Mouse (Mus musculus) heart, embryonic 15.5 days (tissue): Measurements from ENCODE around the gene Pde6b. TPM values are rescaled to one million over a fixed set of nuclear protein-coding genes. Genes with fewer than 3 reads are reported as not detected.
A peak's percentile ranks its signal among the peaks of the same experiment; 100 is the strongest.

Source experiments
- ATAC-seq: fragments of 200-750 bp; cut with Nextera tagmentation; replicated peaks from 2 replicates; pipeline ENCODE4 v1.8.0; 2017; ENCODE audit warnings: low read depth, moderate TSS enrichment; ENCODE audit not compliant: insufficient number of reproducible peaks, insufficient read depth, low FRiP score
- H3K27ac ChIP-seq: fragments of 300-500 bp; sonication (generic); 2 replicates; pipeline ENCODE4 v1.5.1; 2015; ENCODE audit warnings: mild to moderate bottlenecking, inconsistent platforms
- H3K27me3 ChIP-seq: fragments of 300-500 bp; sonication (generic); 2 replicates; pipeline ENCODE4 v1.6.1; 2015; ENCODE audit warnings: inconsistent platforms
- H3K36me3 ChIP-seq: fragments of 300-500 bp; sonication (generic); 2 replicates; pipeline ENCODE4 v1.6.1; 2015; ENCODE audit warnings: mild to moderate bottlenecking, inconsistent platforms
- H3K4me1 ChIP-seq: fragments of 300-500 bp; sonication (generic); replicated peaks from 2 replicates; pipeline ENCODE4 v1.6.1; 2015; ENCODE audit warnings: inconsistent platforms
- H3K4me2 ChIP-seq: fragments of 300-500 bp; sonication (generic); 2 replicates; pipeline ENCODE4 v1.6.1; 2015; ENCODE audit warnings: inconsistent platforms, mild to moderate bottlenecking, moderate library complexity
- H3K4me3 ChIP-seq: fragments of 300-500 bp; sonication (generic); 2 replicates; pipeline ENCODE4 v1.5.1; 2015; ENCODE audit warnings: mild to moderate bottlenecking, inconsistent platforms
- H3K9ac ChIP-seq: fragments of 300-500 bp; sonication (generic); 2 replicates; pipeline ENCODE4 v1.6.1; 2015; ENCODE audit warnings: mild to moderate bottlenecking, inconsistent platforms
- H3K9me3 ChIP-seq: fragments of 300-500 bp; sonication (generic); replicated peaks from 2 replicates; pipeline ENCODE4 v1.6.1; 2016; ENCODE audit warnings: inconsistent platforms
- WGBS: fragments of 180-500 bp; shearing (Covaris S2); methylation state at CpG from one replicate; pipeline ENCODE4 v1.1.7; 2015; ENCODE audit warnings: mixed read lengths; 5-methylcytosine and 5-hydroxymethylcytosine counted together
- polyA plus RNA-seq: library from polyadenylated mRNA; unstranded; fragments of >200 nt; fragmentation: Nextera tagmentation; extraction: Ambion mirVana; gene quantifications from 2 replicates; pipeline ENCODE4 v1.2.1, GENCODE M21; 2015

The Pde6b gene
- 0.19 and 0.20 TPM in 2 replicates for polyA plus RNA-seq

GRCm38 (mm10) chr5:108388201-108388600, at the start of gene Pde6b:
Gene Pde6b (plus strand): TSS chr5:108388391.
- Histone ChIP-seq H3K9ac (no peak within 1 kb of the TSS), H3K4me1 (no peaks in the 10 kb centered on the region), H3K4me2 (no peak within 1 kb of the TSS), H3K27ac (no peak within 1 kb of the TSS), H3K27me3 (no peaks in the 10 kb centered on the region), H3K9me3 (no peaks in the 10 kb centered on the region), H3K36me3 (no peaks in the 10 kb centered on the region), H3K4me3 (no peak within 1 kb of the TSS)
- no peak for ATAC-seq
- 59% methylated on average over 7 of the region's 7 CpGs for WGBS

- H3K4me3 ChIP-seq: no peak overlapping the region
- 87% methylated on average over 4 of the region's 4 CpGs for WGBS
- H3K27ac ChIP-seq: no peak overlapping the region
- H3K4me1 ChIP-seq: no peaks in the 10 kb centered on the region
- H3K27me3 ChIP-seq: no peaks in the 10 kb centered on the region
- no peaks in the 10 kb centered on the region for H3K9me3 ChIP-seq
- H3K9ac ChIP-seq: no peak overlapping the region
- ATAC-seq: no peak
- H3K4me2 ChIP-seq: no peak overlapping the region
- H3K36me3 ChIP-seq: peaks cover 28% of the 10 kb centered on the region
Measured at GRCm38 (mm10) chr5:108343680-108344170, 44.5 kb upstream of the Pde6b start.

- no peak overlapping the region for H3K4me2 ChIP-seq
- no peaks in the 10 kb centered on the region for H3K9me3 ChIP-seq
- no peak for ATAC-seq
- H3K4me1 ChIP-seq: no peaks in the 10 kb centered on the region
- H3K27ac ChIP-seq: no peak overlapping the region
- no peak overlapping the region for H3K4me3 ChIP-seq
- no peak overlapping the region for H3K9ac ChIP-seq
- no peaks in the 10 kb centered on the region for H3K27me3 ChIP-seq
- 72% methylated on average over 10 of the region's 10 CpGs for WGBS
- H3K36me3 ChIP-seq: peaks cover 24% of the 10 kb centered on the region
Measured at GRCm38 (mm10) chr5:108345313-108346071, 42.7 kb upstream of the Pde6b start.

- ATAC-seq: no peak
- Histone ChIP-seq H3K27me3 (no peaks in the 10 kb centered on the region), H3K27ac (no peak overlapping the region), H3K4me3 (no peak overlapping the region), H3K36me3 (peaks cover 24% of the 10 kb centered on the region), H3K9ac (no peak overlapping the region), H3K9me3 (no peaks in the 10 kb centered on the region), H3K4me1 (no peaks in the 10 kb centered on the region), H3K4me2 (no peak overlapping the region)
- 78% methylated on average over 6 of the region's 6 CpGs for WGBS
Measured at GRCm38 (mm10) chr5:108347843-108348242, 40.3 kb upstream of the Pde6b start.

GRCm38 (mm10) chr5:108349511-108350148, 38.6 kb upstream of the Pde6b start:
- peaks cover 13% of the 10 kb centered on the region for H3K36me3 ChIP-seq
- H3K4me3 ChIP-seq: no peak overlapping the region
- no peak overlapping the region for H3K4me2 ChIP-seq
- no peaks in the 10 kb centered on the region for H3K9me3 ChIP-seq
- H3K27ac ChIP-seq: no peak overlapping the region
- WGBS: 91% methylated on average over 9 of the region's 9 CpGs
- no peaks in the 10 kb centered on the region for H3K4me1 ChIP-seq
- no peak overlapping the region for H3K9ac ChIP-seq
- no peaks in the 10 kb centered on the region for H3K27me3 ChIP-seq
- ATAC-seq: no peak

- Histone ChIP-seq H3K9ac (no peak overlapping the region), H3K27me3 (no peaks in the 10 kb centered on the region), H3K4me3 (no peak overlapping the region), H3K27ac (no peak overlapping the region), H3K4me1 (no peaks in the 10 kb centered on the region), H3K9me3 (no peaks in the 10 kb centered on the region), H3K36me3 (peaks cover 11% of the 10 kb centered on the region), H3K4me2 (no peak overlapping the region)
- 76% methylated on average over 2 of the region's 2 CpGs for WGBS
- ATAC-seq: no peak
Measured at GRCm38 (mm10) chr5:108354056-108354455, 34.1 kb upstream of the Pde6b start.

- no peaks in the 10 kb centered on the region for H3K36me3 ChIP-seq
- 93% methylated on average over 1 of the region's 1 CpGs for WGBS
- no peaks in the 10 kb centered on the region for H3K9me3 ChIP-seq
- no peak for ATAC-seq
- peaks cover 9% of the 10 kb centered on the region for H3K27me3 ChIP-seq
- H3K4me2 ChIP-seq: no peak overlapping the region
- H3K4me1 ChIP-seq: no peaks in the 10 kb centered on the region
- H3K4me3 ChIP-seq: no peak overlapping the region
- no peak overlapping the region for H3K27ac ChIP-seq
- no peak overlapping the region for H3K9ac ChIP-seq
Measured at GRCm38 (mm10) chr5:108357862-108358261, 30.3 kb upstream of the Pde6b start.

- H3K36me3 ChIP-seq: no peaks in the 10 kb centered on the region
- no peak overlapping the region for H3K9ac ChIP-seq
- H3K4me3 ChIP-seq: no peak overlapping the region
- H3K27me3 ChIP-seq: peaks cover 25% of the 10 kb centered on the region
- no peak overlapping the region for H3K4me2 ChIP-seq
- H3K4me1 ChIP-seq: no peaks in the 10 kb centered on the region
- no peak overlapping the region for H3K27ac ChIP-seq
- no peaks in the 10 kb centered on the region for H3K9me3 ChIP-seq
- WGBS: 83% methylated on average over 9 of the region's 9 CpGs
- no peak for ATAC-seq
Measured at GRCm38 (mm10) chr5:108359491-108359890, 28.7 kb upstream of the Pde6b start.

GRCm38 (mm10) chr5:108360211-108360610, 28.0 kb upstream of the Pde6b start:
- H3K4me3 ChIP-seq: no peak overlapping the region

GRCm38 (mm10) chr5:108362330-108362729, 25.9 kb upstream of the Pde6b start:
- Histone ChIP-seq H3K4me3 (no peak overlapping the region), H3K9ac (no peak overlapping the region), H3K27me3 (peaks cover 53% of the 10 kb centered on the region), H3K4me2 (no peak overlapping the region), H3K27ac (no peak overlapping the region), H3K36me3 (no peaks in the 10 kb centered on the region), H3K9me3 (no peaks in the 10 kb centered on the region), H3K4me1 (peaks cover 13% of the 10 kb centered on the region)
- WGBS: 32% methylated on average over 3 of the region's 3 CpGs
- no peak for ATAC-seq

More at GRCm38 (mm10) chr5:108360211-108360610, 28.0 kb upstream of the Pde6b start:
- Histone ChIP-seq H3K4me2 (no peak overlapping the region), H3K9ac (no peak overlapping the region), H3K27ac (no peak overlapping the region), H3K9me3 (no peaks in the 10 kb centered on the region), H3K36me3 (no peaks in the 10 kb centered on the region), H3K27me3 (peaks cover 33% of the 10 kb centered on the region), H3K4me1 (no peaks in the 10 kb centered on the region)
- no peak for ATAC-seq
- 72% methylated on average over 4 of the region's 4 CpGs for WGBS

- Histone ChIP-seq H3K4me3 (peak overlapping the region; percentile 60), H3K4me1 (peaks cover 35% of the 10 kb centered on the region), H3K36me3 (no peaks in the 10 kb centered on the region), H3K9ac (peak overlapping the region; percentile 53), H3K27ac (no peak overlapping the region), H3K9me3 (no peaks in the 10 kb centered on the region), H3K4me2 (peak overlapping the region; percentile 99), H3K27me3 (peaks cover 92% of the 10 kb centered on the region)
- ATAC-seq: peak; percentile 27; the same call in 1 of the 2 replicates
- WGBS: 3% methylated on average over 60 of the region's 60 CpGs
Measured at GRCm38 (mm10) chr5:108366328-108366983, 21.7 kb upstream of the Pde6b start.
